Mouse (Mus musculus) T-cell, adult 2 months (primary cell): ENCODE measurements around the gene Fam205a4.
"Not testable (repeated sequence)": the region's sequence is repeated elsewhere in the genome, so short reads cannot be mapped to it uniquely, and the experiment has no call there.

ENCODE experiments used
- DNase-seq: peaks from one replicate; pipeline ENCODE4 v3.0.0; 2022; ENCODE audit warnings: low spot score

Gene Fam205a4

GRCm38 (mm10) chr4:41965758-41966157 is at the start of gene Fam205a4:
Fam205a4 (plus strand) TSS chr4:41966058.
- DNase-seq, result not testable (repeated sequence)

- DNase-seq, result not testable (repeated sequence)
These were observed 24.6 kb upstream of the Fam205a4 start, which contains the start of gene Gm20878 for GRCm38 (mm10) chr4:41941272-41941671. Gm20878 (plus strand) TSS chr4:41941572.
